Mouse (Mus musculus) right cerebral cortex, postnatal 14 days (tissue): ENCODE measurements around the gene Il16.

ENCODE experiments used
- DNase-seq: peaks from one replicate; pipeline ENCODE4 v3.0.0; 2022

The Il16 gene

DNA sequence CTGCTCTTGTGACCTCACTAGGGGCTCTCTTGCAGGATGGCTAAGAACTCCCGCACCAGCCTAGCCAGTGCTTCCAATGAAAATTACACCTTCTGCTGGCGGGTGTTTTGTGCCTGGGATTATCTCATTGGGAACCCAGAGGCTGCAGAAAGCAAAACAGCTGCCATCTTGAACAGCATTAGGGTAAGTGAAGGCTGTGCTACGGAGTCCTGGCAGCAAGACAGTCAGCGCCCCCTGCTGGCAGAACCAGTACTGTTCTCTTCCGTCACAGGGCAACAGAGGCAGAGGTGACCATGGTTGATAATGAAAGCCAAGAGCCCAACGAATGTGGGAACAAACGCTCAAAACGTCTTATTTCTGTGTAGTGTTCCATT, 145.6 kb downstream of the Il16 start:
- DNase-seq, result peak; percentile 43

GRCm38 (mm10) chr7:83598997-83599912, 146.3 kb downstream of the Il16 start:
- DNase-seq, result no peak

GRCm38 (mm10) chr7:83597063-83597462, 148.5 kb downstream of the Il16 start:
- DNase-seq, result no peak

GRCm38 (mm10) chr7:83594056-83594455, 151.5 kb downstream of the Il16 start:
- no peak for DNase-seq
